Mouse (Mus musculus): ENCODE results near the gene Fgr. TPM values are rescaled to one million over a fixed set of nuclear protein-coding genes. Genes with fewer than 3 reads are reported as not detected.

Fgr gene
- total and polyA plus RNA-seq, 2 experiments from 2014 or later: 0.19 to 0.33 TPM

DNA sequence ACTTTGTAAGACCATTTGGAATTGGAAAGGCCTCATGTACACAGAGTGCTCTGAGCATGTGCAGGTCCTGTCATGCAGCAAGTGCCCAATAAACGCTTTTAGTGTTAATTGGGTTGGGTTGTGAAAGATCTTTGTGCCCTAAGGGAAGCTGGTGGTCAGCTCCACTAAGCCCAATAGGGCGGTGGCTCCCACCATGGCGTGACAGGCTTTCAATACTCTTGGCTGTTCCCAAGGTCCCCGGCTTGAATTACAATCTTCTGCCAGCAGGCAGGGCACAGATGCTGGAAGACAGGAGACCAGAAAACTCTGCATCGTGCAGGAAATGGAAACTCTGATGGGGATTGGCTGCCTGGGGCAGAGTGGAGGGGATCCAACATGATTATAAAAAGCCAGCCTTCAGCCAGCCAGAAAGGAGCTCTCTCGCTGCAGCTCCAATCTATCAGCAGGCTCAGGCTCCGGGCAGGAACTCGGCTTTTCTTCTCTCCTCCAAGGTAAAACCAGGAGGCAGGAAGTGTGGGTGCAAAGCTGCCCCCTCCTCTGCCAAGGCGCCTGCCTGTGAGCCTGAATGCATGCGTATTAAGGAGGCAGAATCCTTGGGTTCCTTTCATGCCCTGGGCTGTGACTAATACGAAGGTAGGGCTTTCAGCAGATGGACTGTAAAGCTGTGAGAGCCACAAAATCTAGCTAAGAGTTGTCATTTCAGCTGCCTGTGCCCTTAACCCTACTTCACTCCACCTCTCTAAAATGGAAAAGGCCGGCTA lies 35.5 kb upstream of the Fgr start:
- peak; percentile 80 for ATAC-seq (ENCODE audit: low FRiP score)
- Histone ChIP-seq H3K36me3 (ENCODE audit: insufficient read depth, low read length) (no peaks in the 10 kb centered on the region), H3K27ac (ENCODE audit: low read depth, low read length) (peak overlapping the region; percentile 83), H3K4me3 (ENCODE audit: low read depth, low read length) (no peak overlapping the region), H3K9ac (replicated peaks; ENCODE audit: low read length, poor library complexity, severe bottlenecking) (no peak overlapping the region), H3K4me2 (ENCODE audit: low read depth, low read length, poor library complexity, severe bottlenecking) (peak overlapping the region; percentile 4; the same call in 1 of the 2 replicates), H3K9me3 (ENCODE audit: low read length) (no peaks in the 10 kb centered on the region), H3K27me3 (ENCODE audit: insufficient read depth, low read length) (no peaks in the 10 kb centered on the region), H3K4me1 (ENCODE audit: insufficient read depth, low read length) (0 out of 2 replicates have a peak, but pooled peaks cover 8% of the 10 kb centered on the region)
- DNase-seq (ENCODE audit: low spot score): peak; percentile 87
- WGBS: 25% methylated on average over 12 of the region's 12 CpGs
- TF ChIP-seq CTCF (IDR thresholded peaks at IDR 0.05): peak; percentile 22; the same call in 1 of the 2 replicates

DNA sequence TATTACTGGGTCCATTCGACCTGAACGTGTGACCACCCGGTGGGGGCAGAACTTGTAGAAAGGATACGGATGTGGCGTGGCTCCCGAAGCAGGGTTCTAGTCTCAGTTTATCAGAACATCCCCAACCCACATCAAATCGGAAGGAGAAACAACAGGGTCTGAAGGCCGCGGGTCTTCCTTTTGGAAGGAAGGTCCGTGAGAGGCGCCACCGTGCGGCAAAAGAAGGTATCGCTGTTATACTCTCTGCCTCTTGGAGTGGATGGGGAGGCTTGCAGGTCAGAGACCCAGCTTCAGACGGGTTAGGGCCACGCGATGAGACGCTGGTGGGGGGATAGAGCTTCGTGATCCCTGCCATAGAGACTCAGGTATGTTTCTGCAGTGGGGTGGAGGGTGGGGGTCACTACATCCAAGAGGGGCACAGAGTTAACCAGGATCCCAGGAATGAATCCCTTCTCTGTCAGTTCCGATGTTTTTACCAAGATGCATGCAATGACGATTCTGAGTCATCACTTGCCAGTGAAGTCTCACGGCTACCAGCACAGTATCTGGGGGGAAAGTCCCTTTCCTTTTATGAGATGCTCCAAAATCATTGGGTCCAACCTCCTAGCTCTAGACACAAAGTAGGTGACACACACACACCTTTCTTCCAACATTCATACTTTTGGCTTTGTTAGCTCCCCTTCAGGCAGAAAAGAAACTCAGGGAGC lies 34.3 kb upstream of the Fgr start:
- no peaks in the 10 kb centered on the region for H3K27me3 ChIP-seq (ENCODE audit: insufficient read depth, low read length)
- 24% methylated on average over 22 of the region's 22 CpGs for WGBS
- 0 out of 2 replicates have a peak overlapping the region, but pooled peaks have one; percentile 83 for H3K27ac ChIP-seq (ENCODE audit: low read depth, low read length)
- no peak overlapping the region for H3K9ac ChIP-seq (replicated peaks; ENCODE audit: low read length, poor library complexity, severe bottlenecking)
- ATAC-seq (ENCODE audit: low FRiP score) (no peak), DNase-seq (ENCODE audit: low spot score) (peak; percentile 67)
- H3K4me1 ChIP-seq (ENCODE audit: insufficient read depth, low read length): 0 out of 2 replicates have a peak, but pooled peaks cover 6% of the 10 kb centered on the region
- no peaks in the 10 kb centered on the region for H3K36me3 ChIP-seq (ENCODE audit: insufficient read depth, low read length)
- H3K4me2 ChIP-seq (ENCODE audit: low read depth, low read length, poor library complexity, severe bottlenecking): no peak overlapping the region
- peak; percentile 84 for TF ChIP-seq CTCF (IDR thresholded peaks at IDR 0.05)
- no peak overlapping the region for H3K4me3 ChIP-seq (ENCODE audit: low read depth, low read length)
- H3K9me3 ChIP-seq (ENCODE audit: low read length): no peaks in the 10 kb centered on the region

DNA sequence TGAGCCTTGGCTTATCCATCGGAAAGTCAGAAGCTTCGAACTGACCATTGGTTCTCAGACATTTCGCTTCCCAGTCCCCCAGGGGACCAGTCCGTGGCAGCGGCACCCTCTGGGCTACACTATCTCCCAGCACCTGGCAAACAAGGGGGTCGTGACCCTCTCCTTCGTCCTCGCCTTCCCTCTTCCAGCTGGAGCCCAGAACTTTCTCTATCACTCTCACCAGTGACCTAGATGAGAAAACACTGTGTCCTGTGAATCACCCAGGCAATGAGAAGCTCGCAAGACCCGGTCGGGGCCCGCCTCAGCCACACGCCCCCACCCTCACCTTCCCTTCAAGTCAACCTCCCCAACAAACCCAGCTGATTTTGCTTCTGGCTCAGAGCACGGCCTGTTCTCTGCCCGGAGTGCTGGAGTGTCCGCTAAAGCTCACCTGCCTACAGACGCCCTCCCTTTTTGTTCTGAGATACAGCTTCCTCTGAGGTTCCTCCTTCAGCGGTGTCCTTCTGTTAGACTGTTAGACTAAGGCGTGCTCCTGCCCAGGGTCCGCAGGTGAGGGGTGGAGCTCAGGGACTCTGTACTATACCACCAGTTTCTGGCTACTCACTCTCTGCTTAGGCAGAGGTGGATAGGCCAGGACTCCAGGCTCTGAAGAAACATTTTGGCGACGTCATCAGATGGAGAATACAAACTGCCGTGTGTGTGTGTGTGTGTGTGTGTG lies 32.7 kb upstream of the Fgr start:
- 60% methylated on average over 23 of the region's 23 CpGs for WGBS
- Histone ChIP-seq H3K9me3 (ENCODE audit: low read length) (no peaks in the 10 kb centered on the region), H3K27me3 (ENCODE audit: insufficient read depth, low read length) (no peaks in the 10 kb centered on the region), H3K9ac (replicated peaks; ENCODE audit: low read length, poor library complexity, severe bottlenecking) (no peak overlapping the region), H3K4me2 (ENCODE audit: low read depth, low read length, poor library complexity, severe bottlenecking) (no peak overlapping the region), H3K4me1 (ENCODE audit: insufficient read depth, low read length) (peaks cover 4% of the 10 kb centered on the region; the same call in 1 of the 2 replicates), H3K27ac (ENCODE audit: low read depth, low read length) (no peak overlapping the region), H3K36me3 (ENCODE audit: insufficient read depth, low read length) (no peaks in the 10 kb centered on the region), H3K4me3 (ENCODE audit: low read depth, low read length) (no peak overlapping the region)
- ATAC-seq (ENCODE audit: low FRiP score) (no peak), DNase-seq (ENCODE audit: low spot score) (no peak)
- no peak for TF ChIP-seq CTCF (IDR thresholded peaks at IDR 0.05)

DNA sequence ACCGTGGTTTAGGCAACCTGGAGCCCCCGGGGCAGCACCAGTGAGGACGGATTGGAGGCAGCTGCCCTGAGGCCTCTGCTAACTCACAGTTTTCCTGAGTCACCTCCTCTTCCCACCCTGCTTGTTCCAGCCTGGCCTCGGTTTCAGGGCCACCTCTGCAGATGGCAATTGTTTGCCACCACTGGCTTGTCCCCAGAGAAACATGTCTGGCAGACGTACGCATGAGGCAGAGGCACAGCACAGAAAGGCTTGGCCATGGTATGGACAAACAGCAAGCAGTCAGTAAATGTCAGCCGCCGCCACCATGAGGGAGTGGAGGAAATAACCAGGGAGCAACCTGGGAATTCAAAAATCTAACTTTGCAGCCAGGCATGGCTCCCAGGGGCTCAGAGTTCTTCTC lies 30.8 kb upstream of the Fgr start:
- Histone ChIP-seq H3K27me3 (ENCODE audit: insufficient read depth, low read length) (no peaks in the 10 kb centered on the region), H3K36me3 (ENCODE audit: insufficient read depth, low read length) (no peaks in the 10 kb centered on the region), H3K4me3 (ENCODE audit: low read depth, low read length) (no peak overlapping the region), H3K4me1 (ENCODE audit: insufficient read depth, low read length) (peaks cover 4% of the 10 kb centered on the region; the same call in 1 of the 2 replicates), H3K27ac (ENCODE audit: low read depth, low read length) (no peak overlapping the region), H3K4me2 (ENCODE audit: low read depth, low read length, poor library complexity, severe bottlenecking) (no peak overlapping the region), H3K9ac (replicated peaks; ENCODE audit: low read length, poor library complexity, severe bottlenecking) (no peak overlapping the region), H3K9me3 (ENCODE audit: low read length) (no peaks in the 10 kb centered on the region)
- ATAC-seq (ENCODE audit: low FRiP score): no peak
- no peak for TF ChIP-seq CTCF (IDR thresholded peaks at IDR 0.05)
- 56% methylated on average over 8 of the region's 8 CpGs for WGBS
- no peak for DNase-seq (ENCODE audit: low spot score)

DNA sequence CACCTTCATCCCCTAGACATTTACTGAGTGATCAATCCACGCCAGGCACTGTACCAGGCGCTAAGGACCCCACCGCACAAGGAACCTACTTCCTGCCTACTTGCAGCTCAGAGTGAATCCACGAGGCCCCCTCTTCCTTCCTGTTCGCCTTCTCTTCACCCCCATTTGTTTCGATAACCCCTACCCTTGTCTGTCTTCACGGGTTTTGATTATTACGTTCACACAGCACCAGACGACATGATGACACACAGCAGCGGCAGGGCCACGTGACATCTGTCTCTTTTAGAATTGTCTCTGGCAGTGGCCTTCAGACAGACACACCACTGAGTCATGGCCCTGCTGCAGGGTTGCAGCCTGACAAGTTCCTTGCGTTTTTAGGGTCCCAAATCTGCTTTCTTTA lies 29.8 kb upstream of the Fgr start:
- Histone ChIP-seq H3K27ac (ENCODE audit: low read depth, low read length) (no peak overlapping the region), H3K4me2 (ENCODE audit: low read depth, low read length, poor library complexity, severe bottlenecking) (no peak overlapping the region), H3K9me3 (ENCODE audit: low read length) (no peaks in the 10 kb centered on the region), H3K9ac (replicated peaks; ENCODE audit: low read length, poor library complexity, severe bottlenecking) (no peak overlapping the region), H3K27me3 (ENCODE audit: insufficient read depth, low read length) (no peaks in the 10 kb centered on the region), H3K36me3 (ENCODE audit: insufficient read depth, low read length) (no peaks in the 10 kb centered on the region), H3K4me3 (ENCODE audit: low read depth, low read length) (no peak overlapping the region), H3K4me1 (ENCODE audit: insufficient read depth, low read length) (peaks cover 4% of the 10 kb centered on the region; the same call in 1 of the 2 replicates)
- WGBS: 76% methylated on average over 12 of the region's 12 CpGs
- ATAC-seq (ENCODE audit: low FRiP score) (no peak), DNase-seq (ENCODE audit: low spot score) (no peak)
- no peak for TF ChIP-seq CTCF (IDR thresholded peaks at IDR 0.05)

Data from midbrain, postnatal 0 days (tissue).